Mouse (Mus musculus) WW6 (cell line): ENCODE data around the gene Car15.

Experiments used
- DNase-seq: peaks from one replicate; pipeline ENCODE4 v3.0.0-alpha.2; 2013; ENCODE audit warnings: low read depth, low spot score

The Car15 gene

GRCm38 (mm10) chr16:17833681-17834399 is 4.3 kb downstream of the Car15 start:
- DNase-seq, result no peak

- no peak for DNase-seq
Measured at GRCm38 (mm10) chr16:17833321-17833680, 4.9 kb downstream of the Car15 start.

GRCm38 (mm10) chr16:17832821-17833220 is 5.3 kb downstream of the Car15 start, which contains the start of gene B830017H08Rik:
Gene B830017H08Rik, plus strand, starts transcription at chr16:17833121.
- no peak for DNase-seq

GRCm38 (mm10) chr16:17831781-17832180 is 6.4 kb downstream of the Car15 start:
- DNase-seq, result no peak

- DNase-seq, result no peak
Measured at GRCm38 (mm10) chr16:17830385-17831178, 7.6 kb downstream of the Car15 start.

- DNase-seq, result no peak
Measured at GRCm38 (mm10) chr16:17828867-17829266, 9.3 kb downstream of the Car15 start.

GRCm38 (mm10) chr16:17828229-17828628 is 9.9 kb downstream of the Car15 start:
- DNase-seq, result no peak

- DNase-seq, result no peak
Measured at GRCm38 (mm10) chr16:17826500-17826899, 11.7 kb downstream of the Car15 start.

- no peak for DNase-seq
Measured at GRCm38 (mm10) chr16:17816528-17816927, 21.6 kb downstream of the Car15 start.

GRCm38 (mm10) chr16:17815411-17816402 is 22.5 kb downstream of the Car15 start:
- DNase-seq, result peak; percentile 72

GRCm38 (mm10) chr16:17813173-17813572 is 25.0 kb downstream of the Car15 start:
- DNase-seq, result no peak

GRCm38 (mm10) chr16:17812120-17812519 is 26.0 kb downstream of the Car15 start:
- DNase-seq, result no peak

GRCm38 (mm10) chr16:17809711-17810110 is 28.5 kb downstream of the Car15 start:
- DNase-seq, result no peak

GRCm38 (mm10) chr16:17809125-17809524 is 29.0 kb downstream of the Car15 start:
- no peak for DNase-seq

GRCm38 (mm10) chr16:17807192-17808009 is 30.8 kb downstream of the Car15 start:
- DNase-seq, result peak; percentile 86

- no peak for DNase-seq
Measured at GRCm38 (mm10) chr16:17806581-17807191, 31.5 kb downstream of the Car15 start.

- DNase-seq, result no peak
Measured at GRCm38 (mm10) chr16:17804982-17805381, 33.2 kb downstream of the Car15 start.

GRCm38 (mm10) chr16:17804449-17804912 is 33.7 kb downstream of the Car15 start:
- DNase-seq, result no peak

GRCm38 (mm10) chr16:17803675-17804448 is 34.3 kb downstream of the Car15 start:
- no peak for DNase-seq
